Mouse (Mus musculus) brain, embryonic 14.5 days (tissue): ENCODE data around the gene Chd6.

ENCODE experiments used
- CTCF ChIP-seq: fragments of 200-500 bp; IDR thresholded peaks from 2 replicates; pipeline ENCODE4 v1.5.1; 2012; ENCODE audit warnings: inconsistent platforms, mild to moderate bottlenecking, moderate library complexity, borderline replicate concordance; ENCODE audit not compliant: insufficient read depth, insufficient read length; ENCODE audit errors: extremely low read depth
- POLR2A ChIP-seq: fragments of 200-500 bp; IDR thresholded peaks from 2 replicates; pipeline ENCODE4 v1.6.1; 2012; ENCODE audit warnings: mild to moderate bottlenecking, inconsistent platforms, borderline replicate concordance; ENCODE audit not compliant: poor library complexity, insufficient read depth, insufficient read length, severe bottlenecking; ENCODE audit errors: extremely low read depth

DNA sequence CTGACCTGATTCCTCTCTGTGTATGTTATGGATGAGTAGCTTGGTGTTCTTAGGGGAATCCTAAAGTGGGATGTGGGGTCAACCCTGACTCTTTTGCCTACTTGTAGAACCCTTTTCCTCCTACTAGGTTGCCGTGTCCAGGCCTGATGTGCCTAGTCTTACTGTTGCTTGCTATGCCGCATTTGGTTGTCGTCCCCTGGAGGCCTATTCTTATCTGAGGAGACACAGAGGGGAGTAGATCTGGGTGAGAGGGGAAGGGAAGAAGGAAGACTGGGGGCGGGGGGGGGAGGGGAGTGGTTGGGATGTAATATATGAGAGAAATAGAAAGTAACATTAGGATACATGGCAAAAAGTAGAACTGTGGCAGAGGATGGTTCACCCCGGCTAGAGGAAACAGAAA is 33.3 kb downstream of the Chd6 start:
- TF ChIP-seq CTCF (no peak), POLR2A (no peak)
